ENCODE assay signal across 8 mouse cellular contexts in genomic region chr5:77124817-77125283, GRCm38 (mm10). TPM values are rescaled to one million over a fixed set of nuclear protein-coding genes. Genes with fewer than 3 reads are reported as not detected.
A peak's percentile ranks its signal among the peaks of the same experiment; 100 is the strongest.
DNase-seq lines count a peak whose midpoint lies in the region; ATAC-seq and TF ChIP-seq lines count a peak whose summit lies in the region.

No protein-coding gene starts in this region.

- H3K27ac ChIP-seq in heart, embryonic 10.5 days, result peak overlapping the region; percentile 31; the same call in 1 of the 2 replicates
- H3K27ac ChIP-seq in lung, embryonic 14.5 days (ENCODE audit: low read depth), result peak overlapping the region; percentile 60

- H3K4me3 ChIP-seq in heart, embryonic 10.5 days, result no peak overlapping the region
- H3K4me3 ChIP-seq in lung, embryonic 14.5 days (ENCODE audit: low read depth, low read length), result no peak overlapping the region

- H3K4me2 ChIP-seq in lung, embryonic 14.5 days, result no peak overlapping the region

- intact Hi-C loops in heart, postnatal 10 days (cut with DNase I), result no loop called here

- ATAC-seq in lung, embryonic 14.5 days (ENCODE audit: insufficient read depth), result no peak

- WGBS in heart, embryonic 10.5 days, result 69% methylated on average over 4 of the region's 4 CpGs
- 46% methylated on average over 4 of the region's 4 CpGs for WGBS in lung, embryonic 14.5 days

- no peak for DNase-seq in heart, embryonic 10.5 days (ENCODE audit: low spot score)
- no peak for DNase-seq in heart, postnatal 10 days
- DNase-seq in lung, embryonic 14.5 days, result peak; percentile 76
- no peak for DNase-seq in lung, adult 18-20 months
- DNase-seq in adrenal gland, postnatal 14 days, result peak; percentile 80
- DNase-seq in lung, postnatal 4 days, result peak; percentile 45 to 59
- DNase-seq in natural killer cell, adult 2 months (ENCODE audit: low spot score in 2 of 2), result no peak
- no peak for DNase-seq in frontal cortex, adult 2 months (ENCODE audit: extremely low spot score in 1 of 2, low spot score in 1 of 2)

- no peak overlapping the region for H3K9ac ChIP-seq in lung, embryonic 14.5 days

- H3K9me3 ChIP-seq in heart, embryonic 10.5 days, result no peaks in the 10 kb centered on the region
- peaks cover 8% of the 10 kb centered on the region; the same call in 1 of the 2 replicates for H3K9me3 ChIP-seq in lung, embryonic 14.5 days (ENCODE audit: low read depth, low read length)

- no peak for TF ChIP-seq CTCF in lung, embryonic 14.5 days (IDR thresholded peaks at IDR 0.05; ENCODE audit: low read depth)

- H3K4me1 ChIP-seq in heart, embryonic 10.5 days, result peaks cover 41% of the 10 kb centered on the region
- H3K4me1 ChIP-seq in lung, embryonic 14.5 days (ENCODE audit: insufficient read depth), result peaks cover 22% of the 10 kb centered on the region

- H3K36me3 ChIP-seq in heart, embryonic 10.5 days, result no peaks in the 10 kb centered on the region
- H3K36me3 ChIP-seq in lung, embryonic 14.5 days (ENCODE audit: insufficient read depth), result no peaks in the 10 kb centered on the region

- H3K27me3 ChIP-seq in heart, embryonic 10.5 days (ENCODE audit: insufficient read depth, poor library complexity, severe bottlenecking), result peaks cover 2% of the 10 kb centered on the region; the same call in 1 of the 2 replicates
- no peaks in the 10 kb centered on the region for H3K27me3 ChIP-seq in lung, embryonic 14.5 days (ENCODE audit: insufficient read depth, low read length)

RNA-seq across cellular contexts. Expression of gene Hopx, which starts 9.9 kb away (rescaled TPM):
- polyA plus RNA-seq in heart, embryonic 10.5 days (2016; fragmentation: Nextera tagmentation; extraction: Ambion mirVana), result 6.7 and 11.5 TPM in 2 replicates
- total RNA-seq in heart, postnatal 10 days (2021), result 100 to 1,000 TPM; 498 to 553 TPM
- polyA plus RNA-seq in lung, embryonic 14.5 days (2014; fragmentation: Nextera tagmentation; extraction: Ambion mirVana), result 2.4 and 3.6 TPM in 2 replicates
- 9.0 and 10.5 TPM in 2 replicates for total RNA-seq in adrenal gland, postnatal 14 days (2021)
- polyA plus RNA-seq in frontal cortex, adult 2 months (2012; rRNA removed), result 75.1 and 105 TPM in 2 replicates

Comparison
In these comparisons a context has a peak if more than half of its experiments do, and no peak if none do; other contexts are left out.
1. DNase-seq: peak in lung, embryonic 14.5 days (single experiment), adrenal gland, postnatal 14 days (single experiment) and lung, postnatal 4 days (2 of 2); none in heart, embryonic 10.5 days (single experiment), heart, postnatal 10 days (0 of 2), lung, adult 18-20 months (0 of 2), natural killer cell, adult 2 months (0 of 2) and frontal cortex, adult 2 months (0 of 2).